Mouse (Mus musculus): ENCODE data around the gene Trir. TPM values are rescaled to one million over a fixed set of nuclear protein-coding genes. Genes with fewer than 3 reads are reported as not detected.

Gene Trir
- total RNA-seq, 4 experiments from 2014 or later, result 105 to 121 (median 116) TPM

Small RNA genes within 50 kb of the gene (microRNA-seq; reads per million reads assigned to microRNA genes)
- gene Mir7070, result 4.5 reads per million in 2 experiments

Other genes with a start within 250 kb of the Trir start
- 100 to 1,000 TPM; 453 to 552 (median 494) TPM for gene Nfix, start 226.5 kb upstream of the Trir start, total RNA-seq (2022)
- gene Dand5, start 204.0 kb upstream of the Trir start, total RNA-seq (2022), result 10 to 100 TPM in 1 of 4 experiments, 1 to 10 TPM in 3; 8.4 to 10.5 (median 8.9) TPM
- 10 to 100 TPM; 21.6 to 27.7 (median 23.3) TPM for gene Gadd45gip1, start 195.3 kb upstream of the Trir start, total RNA-seq (2022)
- gene Rad23a, start 186.2 kb upstream of the Trir start, total RNA-seq (2022), result 10 to 100 TPM; 66.4 to 76.2 (median 70.5) TPM
- 100 to 1,000 TPM; 399 to 630 (median 506) TPM for gene Calr, start 179.9 kb upstream of the Trir start, total RNA-seq (2022)
- gene Farsa, start 169.8 kb upstream of the Trir start, total RNA-seq (2022), result 10 to 100 TPM; 47.2 to 54.8 (median 52.9) TPM
- gene Syce2, start 154.7 kb upstream of the Trir start, total RNA-seq (2022), result 10 to 100 TPM; 13.0 to 18.4 (median 14.5) TPM
- 10 to 100 TPM; 38.7 to 46.2 (median 40.4) TPM for gene Gcdh, start 132.9 kb upstream of the Trir start, total RNA-seq (2022)
- gene Klf1, start 124.9 kb upstream of the Trir start, total RNA-seq (2022), result under 1 TPM in 2 of 4 experiments, not detected in 2; 0.21 to 0.31 TPM
- gene Dnase2a, start 118.3 kb upstream of the Trir start, total RNA-seq (2022), result 10 to 100 TPM in 2 of 4 experiments, 1 to 10 TPM in 2; 4.4 to 18.9 (median 9.2) TPM
- 10 to 100 TPM; 77.3 to 83.2 (median 80.8) TPM for gene Mast1, start 89.5 kb upstream of the Trir start, total RNA-seq (2022)
- gene Rtbdn, start 79.8 kb upstream of the Trir start, total RNA-seq (2022), result 1 to 10 TPM; 1.5 to 2.5 (median 1.7) TPM
- gene Gm49661, start 57.4 kb upstream of the Trir start, total RNA-seq (2022), result not detected
- 100 to 1,000 TPM; 328 to 367 (median 342) TPM for gene Prdx2, start 57.2 kb upstream of the Trir start, total RNA-seq (2022)
- gene Rnaseh2a, start 57.1 kb upstream of the Trir start, total RNA-seq (2022), result 10 to 100 TPM; 36.2 to 46.2 (median 41.2) TPM
- 10 to 100 TPM; 61.1 to 79.5 (median 75.6) TPM for gene Junb, start 48.1 kb upstream of the Trir start, total RNA-seq (2022)
- gene Hook2, start 36.2 kb upstream of the Trir start, total RNA-seq (2022), result 10 to 100 TPM; 10.9 to 11.6 (median 11.3) TPM
- gene Best2, start 12.3 kb upstream of the Trir start, total RNA-seq (2022), result not detected
- 100 to 1,000 TPM; 118 to 124 (median 122) TPM for gene Asna1, start 1.5 kb upstream of the Trir start, total RNA-seq (2022)
- 100 to 1,000 TPM; 146 to 188 (median 162) TPM for gene Tnpo2, start 10.1 kb downstream of the Trir start, total RNA-seq (2022)
- 10 to 100 TPM; 18.1 to 24.4 (median 23.6) TPM for gene Fbxw9, start 33.2 kb downstream of the Trir start, total RNA-seq (2022)
- not detected for gene Gm5741, start 41.2 kb downstream of the Trir start, total RNA-seq (2022)
- 10 to 100 TPM; 57.7 to 62.2 (median 59.1) TPM for gene Dhps, start 44.9 kb downstream of the Trir start, total RNA-seq (2022)
- gene Wdr83os, start 53.9 kb downstream of the Trir start, total RNA-seq (2022), result 10 to 100 TPM; 58.3 to 64.3 (median 61.7) TPM
- 10 to 100 TPM; 20.1 to 32.5 (median 26.4) TPM for gene Wdr83, start 54.5 kb downstream of the Trir start, total RNA-seq (2022)
- 10 to 100 TPM; 33.4 to 98.9 (median 68.8) TPM for gene Man2b1, start 56.4 kb downstream of the Trir start, total RNA-seq (2022)
- gene Zfp791, start 96.3 kb downstream of the Trir start, total RNA-seq (2022), result 1 to 10 TPM; 6.1 to 8.9 (median 8.5) TPM
- gene Cks1brt, start 125.1 kb downstream of the Trir start, total RNA-seq (2022), result not detected
- not detected for gene Olfr371, start 199.2 kb downstream of the Trir start, total RNA-seq (2022)

Measured in layer of hippocampus, adult 8-10 months (tissue).